Mouse (Mus musculus) monocyte, adult 5-6 weeks (primary cell): Measurements from ENCODE around the gene Trp53i13. TPM values are rescaled to one million over a fixed set of nuclear protein-coding genes. Genes with fewer than 3 reads are reported as not detected.
"Not testable (repeated sequence)": the region's sequence is repeated elsewhere in the genome, so short reads cannot be mapped to it uniquely, and the experiment has no call there.

Experiments
- ATAC-seq: fragments of 153-309, 156-312 bp; replicated peaks from 2 replicates; pipeline ENCODE4 v1.8.0; 2017; ENCODE audit warnings: mild to moderate bottlenecking; ENCODE audit not compliant: low TSS enrichment, insufficient number of reproducible peaks, severe bottlenecking, poor library complexity, low FRiP score
- total RNA-seq: library from RNA; stranded (forward); fragments of 200-1000, 200-491, 200-594 nt; gene quantifications from 3 replicates; pipeline ENCODE4 v1.2.3, GENCODE M21; 2017

Trp53i13 gene
- total RNA-seq = 0.68 TPM in 1 of 3 replicates, not detected in the others

- ATAC-seq = no peak
These were observed at the start of gene Trp53i13 for GRCm38 (mm10) chr11:77515637-77516552. TSS of gene Trp53i13 (minus strand) at chr11:77515980.

- ATAC-seq = no peak
These were observed 29.5 kb upstream of the Trp53i13 start for GRCm38 (mm10) chr11:77545261-77545660.

GRCm38 (mm10) chr11:77532202-77532846, 16.5 kb upstream of the Trp53i13 start:
- ATAC-seq = no peak

GRCm38 (mm10) chr11:77530862-77531261, 15.1 kb upstream of the Trp53i13 start:
- no peak for ATAC-seq

GRCm38 (mm10) chr11:77529644-77530043, 13.9 kb upstream of the Trp53i13 start:
- ATAC-seq = no peak

- not testable (repeated sequence) for ATAC-seq
These were observed 12.6 kb upstream of the Trp53i13 start for GRCm38 (mm10) chr11:77528420-77528819.

- no peak for ATAC-seq
These were observed 10.2 kb upstream of the Trp53i13 start for GRCm38 (mm10) chr11:77525804-77526486.

- ATAC-seq = peak; percentile 63
These were observed 5.1 kb upstream of the Trp53i13 start for GRCm38 (mm10) chr11:77520601-77521529.

- ATAC-seq = peak; percentile 51; the same call in 1 of the 2 replicates
These were observed 3.3 kb upstream of the Trp53i13 start, which contains the start of gene Gm10392 for GRCm38 (mm10) chr11:77519043-77519442. TSS of gene Gm10392 (minus strand) at chr11:77519198.

GRCm38 (mm10) chr11:77518051-77518798, 2.4 kb upstream of the Trp53i13 start:
- ATAC-seq = no peak

GRCm38 (mm10) chr11:77516553-77517425, 1.0 kb upstream of the Trp53i13 start:
- ATAC-seq = no peak

- peak; percentile 25 for ATAC-seq
These were observed 746 bp downstream of the Trp53i13 start, which contains the start of gene Abhd15 for GRCm38 (mm10) chr11:77514832-77515636. TSS of gene Abhd15 (plus strand) at chr11:77515121.

- ATAC-seq = no peak
These were observed 1.4 kb downstream of the Trp53i13 start for GRCm38 (mm10) chr11:77514281-77514831.

GRCm38 (mm10) chr11:77513811-77514170, 2.0 kb downstream of the Trp53i13 start:
- no peak for ATAC-seq

- peak; percentile 32 for ATAC-seq
These were observed 2.6 kb downstream of the Trp53i13 start for GRCm38 (mm10) chr11:77512891-77513810.
